Mouse (Mus musculus): ENCODE data around the gene Ptk7.
"Not testable (repeated sequence)": the region's sequence is repeated elsewhere in the genome, so short reads cannot be mapped to it uniquely, and the experiment has no call there.

Gene Ptk7

DNA sequence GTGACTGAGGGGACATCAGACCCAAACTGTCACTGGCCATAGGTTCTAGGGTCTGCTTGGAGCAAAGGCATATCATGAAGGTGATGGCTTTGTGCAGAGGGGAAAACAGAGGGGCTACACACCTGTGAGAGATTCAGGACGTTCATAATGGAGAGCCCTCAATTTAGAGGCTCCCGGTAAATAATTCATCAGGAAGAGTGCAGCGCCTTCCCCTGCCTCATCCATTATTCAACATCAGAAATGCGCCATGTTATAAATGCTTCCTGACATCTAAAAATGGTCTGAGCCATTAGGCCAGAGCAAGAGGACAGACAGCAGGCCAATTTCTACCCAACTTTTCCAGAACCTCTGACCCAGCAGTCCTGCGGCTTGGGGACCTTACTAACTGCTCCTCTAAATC lies 24.2 kb downstream of the Ptk7 start:
- no peak for DNase-seq

DNA sequence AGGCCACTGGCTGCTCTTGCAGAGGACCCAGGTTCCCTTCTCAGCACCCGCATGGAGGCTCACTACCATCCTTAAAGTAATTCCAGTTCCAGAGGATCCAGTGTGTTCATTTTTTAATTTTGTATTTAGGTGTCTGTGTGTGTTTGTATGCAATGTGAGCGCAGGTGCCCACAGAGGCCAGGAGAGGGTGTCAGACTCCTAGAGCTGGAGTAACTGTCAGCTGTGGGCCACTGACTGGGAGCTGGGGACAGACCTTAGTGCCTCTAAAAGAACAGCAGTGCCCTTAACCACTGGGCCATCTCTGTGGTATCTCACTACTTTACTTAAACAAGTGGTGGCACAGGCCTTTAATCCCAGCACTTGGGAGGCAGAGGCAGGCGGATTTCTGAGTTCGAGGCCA lies 26.1 kb downstream of the Ptk7 start:
- no peak for DNase-seq

DNA sequence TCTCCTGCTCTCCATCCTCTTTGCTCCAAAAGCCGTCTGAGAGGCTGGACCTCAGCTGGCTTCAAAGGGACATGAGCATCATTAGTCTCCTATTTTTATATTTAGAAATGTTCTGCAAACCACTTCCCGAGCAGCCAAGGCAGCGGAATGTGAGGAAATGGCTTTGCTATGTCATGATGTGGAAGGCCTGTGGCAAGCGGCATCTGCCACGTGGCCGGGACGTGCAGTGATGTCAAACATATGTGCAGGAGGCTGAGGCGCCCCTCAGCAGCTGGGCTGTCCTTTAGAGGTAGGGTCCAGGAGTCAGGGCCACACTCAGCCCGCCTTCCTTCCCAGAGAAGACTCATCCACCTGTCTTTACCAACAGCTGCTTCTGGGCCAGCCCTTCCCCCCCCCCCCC lies 27.1 kb downstream of the Ptk7 start:
- no peak for DNase-seq

DNA sequence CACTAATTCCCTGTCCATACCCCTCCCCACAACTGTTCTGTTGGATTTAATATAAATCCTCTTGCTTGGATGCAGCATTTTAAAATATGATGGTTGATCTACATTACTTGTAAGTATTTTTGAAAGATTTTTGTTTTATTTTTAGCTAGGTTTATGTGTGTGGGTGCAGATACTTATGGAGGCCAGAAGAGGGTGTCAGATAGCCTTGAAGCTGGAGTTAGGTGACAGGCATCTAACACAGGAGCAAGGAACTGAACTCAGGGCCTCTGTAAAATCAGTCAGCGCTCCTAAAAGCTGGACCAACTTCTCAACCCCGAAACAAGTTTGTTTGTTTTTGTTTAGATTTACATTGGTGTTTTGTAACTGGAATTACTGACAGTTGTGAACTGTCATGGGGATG lies 28.7 kb downstream of the Ptk7 start:
- no peak for DNase-seq

DNA sequence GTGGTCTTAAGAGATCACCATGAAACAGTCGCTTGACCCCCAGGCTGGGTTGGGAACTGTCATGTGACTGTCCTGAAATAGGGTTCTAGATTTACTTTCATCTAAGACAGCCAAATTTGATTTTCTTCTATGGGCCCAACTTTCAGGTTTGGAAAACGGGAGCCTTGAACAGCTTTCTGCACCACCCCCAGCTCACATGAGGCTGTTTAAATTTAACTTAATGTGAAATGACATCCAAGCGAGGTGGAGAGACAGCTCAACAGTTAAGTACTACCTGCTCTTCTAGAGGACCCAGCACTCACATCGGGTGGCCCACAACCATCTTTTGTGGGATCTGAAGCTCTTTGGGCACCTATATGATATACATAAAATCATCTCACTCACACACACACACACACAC lies 30.3 kb downstream of the Ptk7 start:
- DNase-seq: no peak

DNA sequence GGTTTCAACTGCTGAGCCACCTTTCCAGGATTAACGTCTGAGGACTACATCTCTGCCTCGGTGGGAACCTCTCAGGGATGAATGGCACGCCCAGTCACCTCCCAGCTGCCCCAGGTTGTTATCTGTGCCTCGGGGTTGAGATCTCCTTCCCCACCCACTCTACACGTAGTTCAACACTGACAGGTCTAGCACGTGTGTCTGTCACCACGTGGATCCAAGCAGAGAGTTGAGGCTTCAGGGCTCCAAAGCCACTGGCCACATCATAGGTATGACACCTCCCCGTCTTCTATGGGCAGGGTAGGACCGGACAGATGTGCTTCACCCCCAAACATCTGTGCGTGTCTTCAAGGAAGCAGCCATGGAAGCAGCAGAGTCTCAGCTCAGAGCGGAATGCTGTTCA lies 31.3 kb downstream of the Ptk7 start:
- DNase-seq: no peak

DNA sequence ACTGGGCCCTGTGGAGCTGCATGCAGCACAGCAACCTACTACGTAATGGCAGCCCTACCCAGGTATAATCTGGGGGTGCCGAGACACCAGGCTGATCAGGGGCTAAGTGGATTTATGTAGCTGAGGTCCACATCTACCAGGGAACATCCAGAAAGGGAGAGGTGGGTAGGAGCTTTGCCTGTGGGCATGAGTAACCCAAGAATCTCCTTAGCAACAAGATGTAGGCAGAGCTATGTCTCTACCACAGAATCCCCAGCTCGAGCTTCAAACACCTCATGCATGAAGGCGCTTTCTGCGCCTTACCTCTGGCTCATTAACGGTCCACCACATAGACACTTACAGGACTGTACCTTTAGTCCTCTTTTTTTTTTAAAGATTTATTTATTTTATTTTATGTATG lies 34.0 kb downstream of the Ptk7 start:
- no peak for DNase-seq

DNA sequence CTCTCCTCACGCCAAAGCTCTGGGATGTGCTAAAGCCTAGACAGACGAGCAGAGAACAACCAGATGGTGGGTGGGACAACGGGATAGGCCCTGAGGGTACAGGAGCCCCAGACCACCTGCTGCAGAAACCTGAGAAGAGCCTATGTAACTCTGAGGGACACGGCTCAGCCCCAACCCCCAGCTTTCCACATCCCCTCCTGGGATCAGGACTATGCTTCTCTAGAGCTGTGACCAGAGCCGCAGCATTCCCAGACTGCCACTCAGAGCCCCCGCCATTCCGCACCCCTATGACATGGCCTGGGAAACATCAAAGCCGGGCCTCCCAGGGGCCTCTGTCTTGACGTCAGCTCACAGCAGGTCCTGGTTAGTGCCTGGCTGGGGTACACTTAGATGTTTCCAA lies 34.7 kb downstream of the Ptk7 start:
- no peak for DNase-seq

DNA sequence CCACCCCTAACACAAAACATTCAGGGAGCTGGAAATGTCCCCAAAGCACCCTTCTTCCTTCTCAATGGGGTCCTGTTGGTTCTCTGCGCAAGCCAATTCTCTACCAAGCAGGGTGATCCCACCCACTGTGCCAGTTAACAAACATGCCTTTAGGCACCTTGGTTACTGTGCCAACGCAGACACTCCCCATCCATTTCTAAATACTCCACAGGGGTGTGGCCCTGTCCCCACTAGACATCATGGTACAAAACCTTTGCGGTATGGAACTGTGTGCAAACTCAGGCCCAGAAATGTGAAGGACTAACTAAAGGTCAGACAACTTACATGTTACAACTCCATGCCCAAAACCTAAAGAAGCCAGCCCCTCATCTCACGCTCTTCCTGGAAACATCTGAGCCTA lies 36.2 kb downstream of the Ptk7 start:
- DNase-seq: no peak

DNA sequence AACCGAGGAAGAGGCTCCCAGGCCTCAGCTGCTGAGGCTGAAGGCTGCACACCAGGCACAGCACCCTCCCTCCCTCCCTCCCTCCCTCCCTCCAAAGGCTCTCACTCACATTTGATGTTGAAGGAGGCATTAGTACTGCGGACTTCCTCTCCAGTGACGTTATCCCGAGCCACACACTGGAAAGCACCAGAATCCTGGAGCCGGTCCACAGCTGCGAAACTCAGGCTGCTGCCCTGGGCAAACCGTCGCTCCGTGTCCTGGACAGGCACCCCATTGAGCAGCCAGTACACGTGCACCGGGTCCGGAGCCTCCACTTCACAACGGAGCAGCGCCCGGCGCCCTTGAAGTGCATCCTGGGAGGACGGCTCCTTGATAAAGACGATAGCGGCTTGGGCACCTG lies 37.9 kb downstream of the Ptk7 start:
- DNase-seq: peak; percentile 24

DNA sequence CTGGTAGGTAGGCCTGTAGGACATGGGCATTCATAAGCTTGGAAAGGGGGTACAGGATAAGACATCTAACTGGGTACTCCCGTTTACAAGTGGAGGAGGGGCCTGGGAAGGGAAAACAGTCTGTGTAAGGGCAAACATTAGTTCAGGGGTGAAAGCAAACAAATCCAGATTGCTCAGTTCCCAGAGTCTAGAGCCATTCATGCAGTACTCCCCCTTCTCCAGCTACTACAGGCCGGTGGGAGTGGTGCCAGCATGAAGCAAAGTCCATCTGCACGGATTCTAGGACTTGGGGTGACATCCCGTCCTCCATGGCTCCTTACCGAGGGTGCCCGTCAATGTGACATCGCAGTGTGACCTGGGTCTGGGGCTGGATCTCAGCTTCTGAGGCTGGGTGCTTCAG lies 38.9 kb downstream of the Ptk7 start:
- no peak for DNase-seq

DNA sequence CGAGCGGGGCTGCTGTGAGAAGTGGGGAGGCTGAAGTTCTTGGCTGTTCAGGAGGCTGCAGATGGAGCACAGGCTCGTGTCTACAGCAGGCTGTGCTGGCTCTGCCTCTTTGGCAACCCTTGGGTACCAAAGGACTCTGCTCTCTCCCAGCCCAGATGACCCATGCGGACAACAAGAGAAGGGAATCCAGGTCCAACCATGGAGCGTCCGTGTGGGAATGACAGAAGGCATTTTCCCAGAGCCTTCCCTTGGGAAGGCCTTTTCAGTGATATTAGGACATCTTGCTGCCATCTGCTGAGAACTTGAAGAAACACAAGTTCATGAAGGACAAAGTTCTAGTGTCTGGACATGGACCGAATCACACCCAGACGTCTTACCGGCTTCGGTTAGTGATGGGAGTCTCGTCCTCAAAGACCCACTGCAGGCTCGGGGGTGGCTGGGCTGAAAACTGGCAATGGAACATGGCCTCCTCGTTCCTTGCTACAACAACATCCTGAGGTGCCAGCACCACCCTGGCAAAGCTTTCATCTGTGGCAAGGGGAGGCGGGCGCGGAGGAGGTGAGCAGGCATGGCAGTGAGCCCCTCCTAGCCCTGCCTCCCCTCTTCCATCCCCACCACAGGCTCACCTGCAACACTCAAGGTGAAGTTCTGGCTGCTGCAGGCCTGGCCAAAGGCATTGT lies 39.5 kb downstream of the Ptk7 start:
- no peak for DNase-seq

DNA sequence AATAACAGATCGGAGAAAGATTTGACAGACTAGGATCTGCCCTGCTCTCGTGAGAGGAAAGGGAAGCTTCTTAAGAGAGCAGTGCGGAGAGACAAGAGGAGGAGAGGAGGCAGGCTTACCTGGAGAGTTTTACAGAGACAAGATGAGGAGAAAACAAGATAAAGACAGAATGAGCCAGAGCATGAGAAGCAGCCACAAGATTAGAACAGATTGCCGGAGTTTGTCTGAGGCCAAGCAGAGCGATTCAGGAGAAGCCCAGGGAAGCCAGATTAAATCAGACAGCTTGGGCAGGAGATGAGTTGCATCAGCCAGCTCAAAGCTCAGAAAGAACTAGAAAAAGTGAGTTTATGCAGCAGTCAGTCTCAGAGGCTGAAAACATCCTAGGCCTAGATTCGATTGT lies 40.4 kb downstream of the Ptk7 start:
- DNase-seq: no peak

DNA sequence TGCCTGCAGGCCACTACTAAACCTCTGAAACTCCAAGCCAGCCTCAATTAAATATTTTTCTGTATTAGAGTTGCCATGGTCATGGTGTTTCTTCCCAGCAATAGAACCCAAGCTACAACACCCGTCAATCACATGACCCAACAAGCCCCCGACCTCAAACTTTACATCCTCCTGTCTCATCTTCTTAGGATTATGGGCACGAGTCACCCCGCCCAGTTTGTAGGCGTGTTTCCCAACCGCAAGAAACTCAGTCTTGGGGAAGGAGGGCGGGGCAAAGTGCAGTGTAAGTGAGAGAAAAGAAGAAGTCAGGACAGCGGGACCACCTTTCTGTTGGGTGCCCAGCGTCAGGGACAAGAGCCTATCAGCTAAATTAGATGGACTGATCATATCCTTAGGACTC lies 41.1 kb downstream of the Ptk7 start:
- DNase-seq: no peak

DNA sequence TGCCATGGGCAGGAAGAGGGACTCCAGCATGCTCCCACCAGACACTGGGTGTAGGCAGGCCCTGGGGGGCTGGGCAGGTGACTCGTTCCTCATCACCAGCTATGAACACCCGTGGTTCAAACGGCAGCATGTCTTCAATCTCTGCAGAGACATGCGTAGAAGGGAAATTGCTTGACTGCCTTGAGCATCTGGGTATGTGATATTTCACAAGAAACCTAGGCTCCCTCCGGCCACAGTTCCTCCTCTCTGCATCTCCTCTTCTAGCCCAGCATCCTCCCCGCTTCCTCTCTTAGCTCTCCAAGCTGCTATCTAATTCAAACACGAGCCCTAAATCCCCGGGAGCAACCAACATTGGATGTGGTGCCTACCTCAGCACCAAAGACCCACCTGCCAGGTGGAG lies 43.0 kb downstream of the Ptk7 start:
- DNase-seq: no peak

DNA sequence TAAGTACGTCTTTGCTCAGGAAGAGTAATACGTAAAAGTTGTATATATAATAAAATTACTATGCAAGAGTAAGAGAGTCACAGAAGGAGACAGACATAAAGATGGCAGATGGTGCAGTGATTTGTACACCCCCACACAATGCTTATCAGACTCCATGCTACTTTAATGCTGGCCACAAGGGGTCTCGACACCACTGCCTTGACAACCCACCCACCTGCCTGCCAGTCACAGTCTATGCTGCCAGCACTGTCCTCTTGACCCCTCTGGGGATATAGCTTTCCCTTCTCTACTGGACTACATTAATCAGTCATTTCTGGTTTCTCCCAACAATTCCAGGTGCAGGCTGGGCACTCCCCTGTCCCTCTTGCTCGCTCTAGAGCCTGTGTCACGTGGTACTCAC lies 50.7 kb downstream of the Ptk7 start:
- no peak for DNase-seq

DNA sequence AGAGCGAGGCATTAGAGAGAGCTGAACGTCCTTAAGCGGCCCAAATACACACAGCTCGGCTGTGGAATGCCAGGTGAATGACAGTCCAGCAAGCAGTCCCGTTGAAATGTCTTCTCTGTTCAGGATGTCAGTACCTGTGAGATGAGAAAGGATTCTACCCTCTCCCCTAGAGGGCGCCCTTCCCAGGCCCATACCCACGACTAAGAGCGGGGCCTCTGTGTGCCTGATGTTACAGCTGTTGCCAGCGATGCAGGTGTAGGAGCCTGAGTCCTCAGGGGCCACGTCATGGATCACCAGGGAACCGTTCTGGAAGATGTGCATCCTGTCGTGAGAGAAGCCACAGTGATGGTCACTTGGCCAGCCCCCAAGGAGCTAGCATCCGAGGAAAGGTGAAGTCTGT lies 53.2 kb downstream of the Ptk7 start:
- peak; percentile 50 for DNase-seq

DNA sequence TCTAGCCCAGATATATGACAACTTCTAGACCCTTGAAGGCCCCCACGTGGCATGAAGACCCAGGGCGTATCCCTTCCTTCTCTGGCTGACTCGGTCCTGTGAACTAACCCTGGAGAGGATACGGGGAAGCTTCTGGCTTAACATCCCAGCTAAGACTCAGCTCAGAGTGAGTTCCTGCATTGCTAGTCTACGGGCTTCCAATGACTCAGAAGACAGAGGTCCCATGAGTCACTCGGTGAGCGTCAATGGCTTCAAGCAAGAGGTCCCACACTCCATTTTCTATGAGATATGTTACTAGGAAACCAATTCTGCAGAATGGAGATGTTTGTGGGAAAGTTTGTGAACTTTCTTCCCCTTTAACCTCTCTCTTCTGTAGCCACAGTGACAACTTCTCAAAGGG lies 54.8 kb downstream of the Ptk7 start:
- DNase-seq: no peak

DNA sequence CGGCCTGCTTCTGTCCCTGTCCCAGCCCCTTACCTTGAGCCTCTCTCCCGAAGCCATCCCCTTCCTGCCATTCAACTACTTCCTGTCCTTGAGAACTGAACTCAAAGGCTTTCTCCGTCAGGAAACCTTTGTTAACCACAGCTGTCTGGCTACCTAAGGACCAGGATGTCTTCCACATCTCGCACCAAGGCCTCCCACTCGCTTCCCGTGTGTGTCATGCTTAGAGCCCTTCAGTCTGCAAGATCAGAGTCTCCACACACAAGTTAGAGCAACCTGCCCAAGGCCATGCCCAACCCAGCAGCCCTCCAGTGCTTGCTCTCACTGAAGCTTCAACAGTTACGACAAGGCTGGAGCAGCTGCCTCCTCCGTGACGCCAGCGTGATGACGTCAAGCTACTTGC lies 58.3 kb downstream of the Ptk7 start:
- DNase-seq: no peak

DNA sequence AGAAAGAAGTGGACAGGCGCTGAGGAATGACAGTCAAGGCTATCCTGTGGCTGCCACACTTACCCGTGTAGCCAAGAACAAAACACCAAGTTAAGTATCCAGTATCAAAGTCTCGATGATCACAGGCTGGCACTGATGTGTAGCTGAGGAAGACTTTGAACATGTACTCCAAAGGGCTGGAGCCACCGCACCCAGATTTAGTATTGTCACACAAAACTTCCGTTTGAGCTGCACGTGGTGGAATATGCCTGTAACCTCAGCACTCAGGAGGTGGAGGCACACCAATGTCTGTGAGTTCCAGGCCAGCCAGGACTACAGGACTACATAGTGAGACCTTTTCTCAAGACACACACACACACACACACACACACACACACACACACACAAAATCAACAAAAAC lies 70.2 kb downstream of the Ptk7 start:
- no peak for DNase-seq

DNA sequence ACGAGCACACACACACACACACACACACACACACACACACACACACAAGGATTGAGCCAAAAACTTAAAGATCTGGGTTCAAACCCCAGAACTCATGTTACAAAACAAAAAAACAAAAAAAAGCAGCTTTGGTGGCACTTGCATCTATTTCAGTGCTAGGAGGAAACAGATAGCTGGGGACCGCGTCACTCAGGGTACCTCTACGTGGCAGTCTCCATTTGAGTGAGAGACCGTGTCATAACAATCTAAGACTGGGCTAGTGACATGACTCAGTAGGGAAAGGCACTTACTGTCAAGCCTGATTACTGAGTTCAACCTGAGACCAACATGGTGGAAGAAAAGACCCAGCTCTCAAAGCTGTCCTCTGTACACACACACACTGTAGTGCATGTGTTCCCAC lies 71.2 kb downstream of the Ptk7 start:
- no peak for DNase-seq

DNA sequence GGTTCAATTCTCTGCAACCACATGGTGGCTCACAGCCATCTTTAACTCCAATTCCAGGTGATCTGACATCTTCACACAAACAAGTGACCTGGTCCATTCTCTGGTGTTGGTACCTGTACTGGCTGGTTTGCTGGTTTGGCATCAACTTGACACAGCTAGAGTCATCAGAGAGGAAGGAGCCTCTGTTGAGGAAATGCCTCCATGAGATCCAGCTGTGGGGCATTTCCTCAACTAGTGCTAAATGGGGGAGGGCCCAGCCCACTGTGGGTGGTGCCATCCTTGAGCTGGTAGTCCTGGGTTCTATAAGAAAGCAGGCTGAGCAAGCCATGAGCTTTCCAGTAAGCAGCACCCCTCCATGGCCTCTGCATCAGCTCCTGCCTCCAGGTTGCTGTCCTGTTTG lies 72.0 kb downstream of the Ptk7 start:
- DNase-seq: not testable (repeated sequence)

DNA sequence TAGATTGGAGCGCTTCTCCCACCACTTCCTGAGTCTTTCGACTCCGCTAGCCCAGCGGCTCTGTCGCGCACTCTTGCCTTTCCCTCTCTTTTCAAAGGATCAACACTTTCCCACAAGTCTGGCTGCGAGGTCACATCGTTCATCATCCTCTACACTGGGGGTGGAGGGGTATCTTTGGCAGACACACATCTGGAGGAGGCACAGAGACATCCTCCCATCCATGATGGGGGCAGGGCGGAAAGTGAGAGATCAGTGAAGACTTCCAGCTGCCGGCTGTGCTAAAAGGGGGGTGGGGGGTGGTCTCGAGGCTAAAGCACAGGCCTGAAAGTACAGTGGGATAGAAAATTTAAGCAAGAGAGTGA lies 72.7 kb downstream of the Ptk7 start:
- DNase-seq: peak; percentile 43

DNA sequence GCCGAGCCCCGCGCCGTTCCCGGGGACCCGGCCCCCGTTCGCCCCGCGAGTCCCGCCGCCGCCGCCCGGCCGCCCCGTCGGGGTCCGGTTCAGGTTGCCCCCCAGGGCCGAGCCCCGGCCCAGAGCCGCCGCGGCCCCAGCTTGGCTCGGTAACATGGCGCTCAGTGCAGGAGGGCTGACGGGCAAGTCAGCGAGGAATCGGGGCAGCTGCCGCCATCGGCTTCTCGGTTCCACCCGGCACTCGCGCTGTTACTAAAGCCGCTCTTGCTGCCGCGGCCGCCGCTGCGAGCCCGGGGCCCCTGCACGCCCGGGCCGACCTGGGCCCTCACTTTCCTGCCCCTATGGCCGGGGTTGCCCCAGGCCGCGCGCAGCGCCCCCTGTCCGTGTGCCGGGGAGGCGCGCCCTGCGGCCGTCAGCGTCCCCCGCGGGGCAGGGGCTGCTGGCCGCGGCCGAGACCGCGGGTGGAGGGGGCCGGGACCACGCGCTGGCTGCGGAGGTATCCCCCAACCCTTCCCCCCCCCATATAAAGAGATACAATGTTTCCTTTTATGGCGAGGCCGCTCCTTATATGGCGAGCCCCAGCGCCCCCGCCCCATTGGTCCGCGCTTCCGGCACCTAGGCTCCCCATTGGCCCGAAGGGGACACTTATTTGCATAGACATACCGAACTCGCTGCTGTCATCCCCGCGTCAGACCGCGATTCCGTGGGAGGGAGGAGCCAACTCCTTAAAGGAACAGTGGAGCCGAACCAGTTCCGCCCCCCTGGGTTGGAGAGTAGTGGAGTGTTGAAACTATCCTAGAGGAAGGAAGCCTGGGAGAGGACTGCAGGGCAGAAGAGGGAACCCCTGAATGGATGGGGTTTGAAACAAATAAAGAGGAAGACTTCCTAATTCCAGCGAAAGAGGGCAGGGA lies 73.4 kb downstream of the Ptk7 start, which contains the start of gene Srf:
Gene Srf, minus strand, starts transcription at position 503 of the 911 bp plus-strand sequence.
- DNase-seq: peak; percentile 95

Measured in lung, postnatal 14 days (tissue).